Mouse (Mus musculus) ovary, postnatal 10 days (tissue): ENCODE results near the gene Tsnaxip1.

ENCODE experiments used
- DNase-seq: peaks from one replicate; pipeline ENCODE4 v3.0.0; 2022; ENCODE audit warnings: low spot score

Tsnaxip1 gene

GRCm38 (mm10) chr8:105826861-105827848 lies at the start of gene Tsnaxip1, which contains the start of gene Ranbp10:
Gene Tsnaxip1 (plus strand): TSS chr8:105827731.
Gene Ranbp10 (minus strand): TSS chr8:105827350.
- DNase-seq, result peak; percentile 84

GRCm38 (mm10) chr8:105777833-105778232 lies 49.7 kb upstream of the Tsnaxip1 start:
- DNase-seq, result no peak

GRCm38 (mm10) chr8:105780298-105780697 lies 47.2 kb upstream of the Tsnaxip1 start:
- no peak for DNase-seq

- DNase-seq, result no peak
Observed at GRCm38 (mm10) chr8:105788241-105788640, 39.3 kb upstream of the Tsnaxip1 start.

- no peak for DNase-seq
Observed at GRCm38 (mm10) chr8:105788927-105789326, 38.6 kb upstream of the Tsnaxip1 start.

- no peak for DNase-seq
Observed at GRCm38 (mm10) chr8:105789626-105790025, 37.9 kb upstream of the Tsnaxip1 start.

- no peak for DNase-seq
Observed at GRCm38 (mm10) chr8:105793331-105793730, 34.2 kb upstream of the Tsnaxip1 start.

- DNase-seq, result no peak
Observed at GRCm38 (mm10) chr8:105794009-105794598, 33.4 kb upstream of the Tsnaxip1 start.

GRCm38 (mm10) chr8:105795785-105796184 lies 31.7 kb upstream of the Tsnaxip1 start:
- no peak for DNase-seq

- DNase-seq, result no peak
Observed at GRCm38 (mm10) chr8:105798408-105798807, 29.1 kb upstream of the Tsnaxip1 start.

GRCm38 (mm10) chr8:105799091-105799812 lies 28.3 kb upstream of the Tsnaxip1 start:
- peak; percentile 28 for DNase-seq

- DNase-seq, result no peak
Observed at GRCm38 (mm10) chr8:105801153-105801904, 26.2 kb upstream of the Tsnaxip1 start.

- DNase-seq, result no peak
Observed at GRCm38 (mm10) chr8:105804797-105805196, 22.7 kb upstream of the Tsnaxip1 start.

- no peak for DNase-seq
Observed at GRCm38 (mm10) chr8:105805346-105805745, 22.2 kb upstream of the Tsnaxip1 start.

- no peak for DNase-seq
Observed at GRCm38 (mm10) chr8:105805964-105806363, 21.6 kb upstream of the Tsnaxip1 start.

GRCm38 (mm10) chr8:105807766-105808165 lies 19.8 kb upstream of the Tsnaxip1 start:
- DNase-seq, result no peak

GRCm38 (mm10) chr8:105808480-105808879 lies 19.1 kb upstream of the Tsnaxip1 start:
- DNase-seq, result no peak

- no peak for DNase-seq
Observed at GRCm38 (mm10) chr8:105810245-105810786, 17.2 kb upstream of the Tsnaxip1 start.

- no peak for DNase-seq
Observed at GRCm38 (mm10) chr8:105811061-105811460, 16.5 kb upstream of the Tsnaxip1 start.

GRCm38 (mm10) chr8:105811543-105811942 lies 16.0 kb upstream of the Tsnaxip1 start:
- DNase-seq, result no peak

- DNase-seq, result no peak
Observed at GRCm38 (mm10) chr8:105812511-105812910, 15.0 kb upstream of the Tsnaxip1 start.
